Mouse (Mus musculus) midbrain, embryonic 14.5 days (tissue): Measurements from ENCODE around the gene Enox1. TPM values are rescaled to one million over a fixed set of nuclear protein-coding genes. Genes with fewer than 3 reads are reported as not detected.

ENCODE experiments used
- ATAC-seq: fragments of 200-750 bp; cut with Nextera tagmentation; 2 replicates; pipeline ENCODE4 v1.8.0; 2017; ENCODE audit warnings: moderate number of reproducible peaks, moderate library complexity; ENCODE audit not compliant: low FRiP score, low TSS enrichment
- DNase-seq: peaks from one replicate; pipeline ENCODE4 v3.0.0-alpha.2; 2015
- H3K27ac ChIP-seq: fragments of 300-500 bp; sonication (generic); replicated peaks from 2 replicates; pipeline ENCODE4 v1.5.1; 2014; ENCODE audit warnings: mild to moderate bottlenecking, low read depth, low read length, moderate library complexity
- H3K27me3 ChIP-seq: fragments of 300-500 bp; sonication (generic); 2 replicates; pipeline ENCODE4 v1.6.1; 2014; ENCODE audit warnings: low read length, control low read depth, mixed read lengths; ENCODE audit not compliant: control insufficient read depth, insufficient read depth
- H3K36me3 ChIP-seq: fragments of 300-500 bp; sonication (generic); 2 replicates; pipeline ENCODE4 v1.6.1; 2014; ENCODE audit warnings: low read length, control low read depth; ENCODE audit not compliant: control insufficient read depth, insufficient read depth
- H3K4me1 ChIP-seq: fragments of 300-500 bp; sonication (generic); 2 replicates; pipeline ENCODE4 v1.6.1; 2014; ENCODE audit warnings: mild to moderate bottlenecking, antibody characterized with exemption, low read length, control low read depth; ENCODE audit not compliant: control insufficient read depth, insufficient read depth
- H3K4me2 ChIP-seq: fragments of 300-500 bp; sonication (generic); 2 replicates; pipeline ENCODE4 v1.6.1; 2014; ENCODE audit warnings: mild to moderate bottlenecking, low read length, moderate library complexity
- H3K4me3 ChIP-seq: fragments of 300-500 bp; sonication (generic); replicated peaks from 2 replicates; pipeline ENCODE4 v1.5.1; 2014; ENCODE audit warnings: low read depth, low read length
- H3K9ac ChIP-seq: fragments of 300-500 bp; sonication (generic); replicated peaks from 2 replicates; pipeline ENCODE4 v1.6.1; 2014; ENCODE audit warnings: mild to moderate bottlenecking, low read length, moderate library complexity
- H3K9me3 ChIP-seq: fragments of 300-500 bp; sonication (generic); 2 replicates; pipeline ENCODE4 v1.6.1; 2016; ENCODE audit warnings: low read length, control low read depth, mixed read lengths; ENCODE audit not compliant: control insufficient read depth
- WGBS: fragments of 180-500 bp; shearing (Covaris S2); extraction: QIAGEN DNeasy Blood & Tissue Kit; methylation state at CpG from one replicate; pipeline ENCODE4 v1.1.7; 2014; 5-methylcytosine and 5-hydroxymethylcytosine counted together
- polyA plus RNA-seq: library from polyadenylated mRNA; unstranded; fragments of >200 nt; fragmentation: Nextera tagmentation; extraction: Ambion mirVana; gene quantifications from 2 replicates; pipeline ENCODE4 v1.2.1, GENCODE M21; 2014

Gene Enox1
- polyA plus RNA-seq, 1 experiment from 2014 or later, result 39.5 TPM

- H3K9me3 ChIP-seq, result no peaks in the 10 kb centered on the region
- ATAC-seq, result no peak
- 0 out of 2 replicates have a peak, but pooled peaks cover 4% of the 10 kb centered on the region for H3K36me3 ChIP-seq
- no peak overlapping the region for H3K27ac ChIP-seq
- H3K4me1 ChIP-seq, result no peaks in the 10 kb centered on the region
- no peak overlapping the region for H3K9ac ChIP-seq
- DNase-seq, result no peak
- H3K27me3 ChIP-seq, result no peaks in the 10 kb centered on the region
- 85% methylated on average over 5 of the region's 5 CpGs for WGBS
- H3K4me2 ChIP-seq, result no peak overlapping the region
- no peak overlapping the region for H3K4me3 ChIP-seq
These were observed 282.9 kb downstream of the Enox1 start for GRCm38 (mm10) chr14:77439426-77439825.

DNA sequence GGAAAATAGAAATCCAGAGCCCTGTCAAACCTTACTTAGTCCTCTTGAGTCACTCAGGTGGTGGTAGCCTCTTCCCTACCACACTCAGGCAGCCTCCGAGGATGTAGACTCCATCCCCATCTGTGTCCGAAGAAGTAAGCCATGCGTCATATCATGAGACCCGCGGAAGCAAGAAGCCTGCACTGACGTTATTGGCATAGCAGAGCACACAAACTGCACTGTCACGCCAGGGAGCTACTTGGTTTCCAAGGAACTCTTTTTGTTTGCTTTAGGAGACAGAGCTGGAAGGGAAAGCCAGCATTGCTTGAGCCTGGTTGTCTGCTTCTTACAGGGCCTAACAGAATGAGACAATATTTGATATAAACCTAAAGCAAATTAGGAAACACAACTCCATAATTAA is 284.2 kb downstream of the Enox1 start:
- ATAC-seq (no peak), DNase-seq (no peak)
- Histone ChIP-seq H3K27ac (no peak overlapping the region), H3K27me3 (no peaks in the 10 kb centered on the region), H3K4me3 (no peak overlapping the region), H3K9me3 (no peaks in the 10 kb centered on the region), H3K9ac (no peak overlapping the region), H3K4me2 (no peak overlapping the region), H3K4me1 (no peaks in the 10 kb centered on the region), H3K36me3 (0 out of 2 replicates have a peak, but pooled peaks cover 4% of the 10 kb centered on the region)
- 88% methylated on average over 7 of the region's 7 CpGs for WGBS

DNA sequence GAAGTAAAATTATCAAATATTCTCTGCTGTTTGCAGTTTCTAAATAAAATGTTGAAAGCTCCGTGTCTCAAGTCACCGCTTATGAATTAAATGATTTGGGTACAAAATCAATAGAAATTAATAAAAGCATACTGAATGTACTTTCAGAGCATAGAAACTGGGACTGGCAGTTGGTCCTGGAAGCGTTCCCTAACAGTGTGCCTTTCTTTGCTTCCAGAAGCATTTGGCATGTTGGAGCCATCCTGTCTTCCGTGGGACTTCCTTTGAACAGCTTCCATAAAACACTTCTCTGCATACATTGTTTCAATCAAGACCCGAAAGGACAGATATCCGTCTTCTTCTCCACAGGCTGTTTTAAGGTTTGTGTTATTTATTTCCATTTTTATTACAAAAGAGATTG is 285.0 kb downstream of the Enox1 start:
- Histone ChIP-seq H3K9me3 (no peaks in the 10 kb centered on the region), H3K27me3 (no peaks in the 10 kb centered on the region), H3K4me3 (no peak overlapping the region), H3K4me1 (no peaks in the 10 kb centered on the region), H3K27ac (no peak overlapping the region), H3K36me3 (0 out of 2 replicates have a peak, but pooled peaks cover 4% of the 10 kb centered on the region), H3K9ac (no peak overlapping the region), H3K4me2 (no peak overlapping the region)
- 93% methylated on average over 6 of the region's 6 CpGs for WGBS
- ATAC-seq (no peak), DNase-seq (no peak)

GRCm38 (mm10) chr14:77448001-77448400 is 291.4 kb downstream of the Enox1 start:
- Histone ChIP-seq H3K36me3 (0 out of 2 replicates have a peak, but pooled peaks cover 3% of the 10 kb centered on the region), H3K9ac (no peak overlapping the region), H3K4me1 (no peaks in the 10 kb centered on the region), H3K27ac (no peak overlapping the region), H3K27me3 (no peaks in the 10 kb centered on the region), H3K4me2 (no peak overlapping the region), H3K4me3 (no peak overlapping the region), H3K9me3 (no peaks in the 10 kb centered on the region)
- 88% methylated on average over 4 of the region's 4 CpGs for WGBS
- DNase-seq, result no peak
- no peak for ATAC-seq

GRCm38 (mm10) chr14:77451916-77452315 is 295.4 kb downstream of the Enox1 start:
- no peak for DNase-seq
- no peak for ATAC-seq
- Histone ChIP-seq H3K9me3 (no peaks in the 10 kb centered on the region), H3K9ac (no peak overlapping the region), H3K4me1 (0 out of 2 replicates have a peak, but pooled peaks cover 5% of the 10 kb centered on the region), H3K27me3 (no peaks in the 10 kb centered on the region), H3K27ac (no peak overlapping the region), H3K4me3 (no peak overlapping the region), H3K4me2 (no peak overlapping the region), H3K36me3 (no peaks in the 10 kb centered on the region)
- 88% methylated on average over 4 of the region's 4 CpGs for WGBS

- 0 out of 2 replicates have a peak, but pooled peaks cover 5% of the 10 kb centered on the region for H3K4me1 ChIP-seq
- H3K9me3 ChIP-seq, result no peaks in the 10 kb centered on the region
- WGBS, result 50% methylated on average over 3 of the region's 3 CpGs
- ATAC-seq, result no peak
- DNase-seq, result peak; percentile 60
- no peak overlapping the region for H3K27ac ChIP-seq
- H3K9ac ChIP-seq, result no peak overlapping the region
- no peaks in the 10 kb centered on the region for H3K27me3 ChIP-seq
- H3K4me2 ChIP-seq, result no peak overlapping the region
- H3K4me3 ChIP-seq, result no peak overlapping the region
- H3K36me3 ChIP-seq, result no peaks in the 10 kb centered on the region
These were observed 299.5 kb downstream of the Enox1 start for GRCm38 (mm10) chr14:77456066-77456465.

- Histone ChIP-seq H3K4me3 (no peak overlapping the region), H3K9me3 (no peaks in the 10 kb centered on the region), H3K27me3 (no peaks in the 10 kb centered on the region), H3K27ac (no peak overlapping the region), H3K4me2 (no peak overlapping the region), H3K36me3 (no peaks in the 10 kb centered on the region), H3K9ac (no peak overlapping the region), H3K4me1 (0 out of 2 replicates have a peak, but pooled peaks cover 5% of the 10 kb centered on the region)
- ATAC-seq, result no peak
- 81% methylated on average over 7 of the region's 7 CpGs for WGBS
- DNase-seq, result no peak
These were observed 300.3 kb downstream of the Enox1 start for GRCm38 (mm10) chr14:77456876-77457275.

- no peaks in the 10 kb centered on the region for H3K27me3 ChIP-seq
- WGBS, result 36% methylated on average over 9 of the region's 9 CpGs
- ATAC-seq (no peak), DNase-seq (no peak)
- H3K4me1 ChIP-seq, result 0 out of 2 replicates have a peak, but pooled peaks cover 5% of the 10 kb centered on the region
- H3K4me2 ChIP-seq, result no peak overlapping the region
- no peaks in the 10 kb centered on the region for H3K36me3 ChIP-seq
- H3K9ac ChIP-seq, result no peak overlapping the region
- H3K4me3 ChIP-seq, result no peak overlapping the region
- 0 out of 2 replicates have a peak, but pooled peaks cover 2% of the 10 kb centered on the region for H3K9me3 ChIP-seq
- H3K27ac ChIP-seq, result no peak overlapping the region
These were observed 301.7 kb downstream of the Enox1 start for GRCm38 (mm10) chr14:77458217-77458616.

- H3K4me2 ChIP-seq, result no peak overlapping the region
- H3K9ac ChIP-seq, result no peak overlapping the region
- H3K27ac ChIP-seq, result no peak overlapping the region
- H3K27me3 ChIP-seq, result no peaks in the 10 kb centered on the region
- H3K4me3 ChIP-seq, result no peak overlapping the region
- WGBS, result 86% methylated on average over 4 of the region's 4 CpGs
- ATAC-seq (no peak), DNase-seq (no peak)
- H3K4me1 ChIP-seq, result no peaks in the 10 kb centered on the region
- H3K9me3 ChIP-seq, result 0 out of 2 replicates have a peak, but pooled peaks cover 4% of the 10 kb centered on the region
- H3K36me3 ChIP-seq, result no peaks in the 10 kb centered on the region
These were observed 307.4 kb downstream of the Enox1 start for GRCm38 (mm10) chr14:77463919-77464318.
